Mouse (Mus musculus) urinary bladder, postnatal 4 days (tissue): ENCODE data around the gene Fga.

Experiments
- DNase-seq, 2 experiments: peaks; one replicate each; pipeline ENCODE4 v3.0.0; 2021 to 2022; ENCODE audit warnings: low spot score in 2 of 2

Gene Fga

DNA sequence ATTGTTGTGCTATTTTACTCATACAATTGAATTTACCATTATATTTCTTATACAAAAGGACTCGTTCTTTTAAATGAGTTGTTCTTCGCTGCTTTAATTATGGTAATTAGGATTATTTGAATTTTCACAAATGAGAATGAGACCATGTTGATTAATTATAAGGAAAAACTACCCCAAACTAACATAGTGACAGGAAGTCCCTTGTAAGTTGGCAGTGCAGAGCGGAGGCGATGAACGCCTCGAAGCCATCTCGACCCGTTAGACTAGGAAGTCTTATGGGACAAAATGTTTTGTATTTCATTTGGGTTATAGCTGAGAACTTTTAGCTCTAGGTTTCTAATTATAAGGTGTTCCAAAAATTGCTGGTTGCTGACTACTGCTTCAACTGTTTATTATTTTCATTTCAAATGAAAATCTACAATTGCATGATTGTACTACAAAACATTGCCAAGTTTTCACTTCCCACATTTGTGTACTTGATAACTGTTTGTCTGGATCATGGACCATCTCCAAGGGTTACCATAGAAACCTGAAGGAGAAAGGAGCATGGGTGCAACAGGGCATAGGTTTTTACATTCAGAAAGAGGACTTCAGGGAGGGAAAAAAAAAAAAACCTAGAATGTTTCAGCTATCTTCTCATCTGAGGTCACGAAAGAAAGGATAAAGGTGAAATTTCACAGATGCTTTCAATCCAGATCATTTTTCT is 1.8 kb downstream of the Fga start:
- DNase-seq = no peak

DNA sequence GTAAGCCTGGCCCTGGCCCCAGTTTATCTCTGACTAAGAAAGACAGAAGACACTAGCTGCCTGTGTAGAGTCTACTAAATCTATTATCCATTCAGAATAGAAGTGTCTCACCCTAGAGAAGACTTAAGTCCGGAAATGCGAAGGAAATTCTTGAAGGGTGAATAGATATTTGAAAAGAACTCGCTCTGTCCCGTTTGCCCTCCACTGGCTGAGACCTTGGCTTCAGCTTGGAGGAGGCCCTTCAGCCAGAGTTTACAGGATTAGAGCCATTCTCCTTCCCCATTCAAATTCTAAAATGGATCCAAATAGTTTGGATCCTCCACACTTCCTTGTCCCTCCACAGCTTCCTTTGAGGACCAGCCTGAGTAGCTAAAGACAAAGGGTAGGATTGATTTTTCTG is 4.5 kb downstream of the Fga start:
- DNase-seq = no peak

DNA sequence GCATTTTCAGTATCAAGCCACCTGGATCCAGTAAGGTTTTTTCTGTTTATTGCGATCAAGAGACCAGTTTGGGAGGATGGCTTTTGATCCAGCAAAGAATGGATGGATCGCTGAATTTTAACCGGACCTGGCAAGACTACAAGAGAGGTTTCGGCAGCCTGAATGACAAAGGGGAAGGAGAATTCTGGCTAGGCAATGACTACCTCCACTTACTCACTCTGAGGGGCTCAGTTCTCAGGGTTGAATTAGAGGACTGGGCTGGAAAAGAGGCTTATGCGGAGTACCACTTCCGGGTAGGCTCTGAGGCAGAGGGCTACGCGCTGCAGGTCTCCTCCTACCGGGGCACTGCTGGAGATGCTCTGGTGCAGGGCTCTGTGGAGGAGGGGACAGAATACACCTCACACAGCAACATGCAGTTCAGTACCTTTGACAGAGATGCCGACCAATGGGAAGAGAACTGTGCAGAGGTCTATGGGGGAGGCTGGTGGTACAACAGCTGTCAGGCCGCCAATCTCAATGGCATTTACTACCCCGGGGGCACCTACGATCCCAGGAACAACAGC is 7.0 kb downstream of the Fga start:
- DNase-seq = no peak

- no peak for DNase-seq
These were observed 7.9 kb downstream of the Fga start for GRCm38 (mm10) chr3:83033801-83034200.

DNA sequence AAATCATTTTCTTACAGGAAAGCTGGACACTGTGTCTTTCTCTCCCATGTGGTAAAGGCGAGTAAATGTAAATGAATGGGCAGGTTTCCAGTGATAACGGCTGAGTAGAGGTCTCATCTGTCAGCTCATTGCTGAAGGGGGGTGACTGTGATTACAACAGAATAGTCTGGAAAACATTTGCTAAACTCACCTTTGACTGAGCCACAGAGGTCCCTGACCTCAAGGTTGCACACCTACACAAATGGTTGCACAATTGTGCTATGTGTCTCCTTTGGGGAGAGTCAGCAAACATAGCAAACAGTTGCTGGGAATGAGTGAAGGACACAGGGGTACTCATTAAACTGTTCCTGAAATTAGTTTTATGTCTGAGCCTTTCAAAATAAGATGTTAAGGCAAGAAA is 13.0 kb downstream of the Fga start:
- DNase-seq = no peak

GRCm38 (mm10) chr3:83039666-83040065 is 13.8 kb downstream of the Fga start:
- no peak for DNase-seq

DNA sequence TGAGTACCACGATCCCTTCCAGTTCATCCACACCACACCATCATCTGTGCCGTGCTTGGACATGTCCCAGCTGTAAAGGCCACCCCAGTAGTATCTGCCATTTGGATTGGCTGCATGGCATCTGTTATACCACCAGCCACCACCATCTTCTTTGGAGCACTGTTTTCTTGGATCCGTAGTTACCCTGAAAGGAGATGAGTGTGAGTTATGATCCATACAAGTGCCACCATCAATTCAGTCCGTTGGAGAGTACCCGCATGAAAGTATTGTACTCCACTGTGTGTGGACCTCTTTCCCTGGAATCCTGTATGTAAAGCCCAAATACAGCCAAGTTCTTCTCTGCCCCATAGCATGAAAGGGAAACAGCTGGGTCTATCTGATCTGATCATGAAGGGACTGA is 16.6 kb downstream of the Fga start:
- DNase-seq = no peak

- no peak for DNase-seq
These were observed 20.8 kb downstream of the Fga start for GRCm38 (mm10) chr3:83046649-83047048.

- no peak for DNase-seq
These were observed 23.8 kb downstream of the Fga start, which contains the start of gene Fgb for GRCm38 (mm10) chr3:83049680-83050079. Gene Fgb, minus strand, starts transcription at chr3:83049863.

DNA sequence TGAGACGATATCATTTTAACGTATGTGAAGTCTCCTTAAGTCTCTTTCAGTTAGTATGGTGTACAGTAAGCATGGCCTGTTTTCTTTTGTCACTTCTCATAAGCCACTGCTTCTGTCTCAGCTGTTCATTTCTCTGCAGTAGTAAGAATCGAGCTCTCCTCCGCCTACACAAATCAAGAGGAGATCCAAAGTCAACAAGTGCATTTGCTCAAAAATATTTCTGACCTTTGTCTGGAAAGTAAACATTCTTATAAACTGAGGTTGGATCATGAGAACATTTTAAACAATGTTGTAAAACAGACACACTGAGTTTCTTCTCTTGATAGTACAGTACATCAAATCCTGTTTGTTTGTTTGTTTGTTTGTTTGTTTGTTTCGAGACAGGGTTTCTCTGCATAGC is 24.8 kb downstream of the Fga start:
- DNase-seq = no peak

GRCm38 (mm10) chr3:83052102-83052501 is 26.2 kb downstream of the Fga start:
- DNase-seq = no peak

DNA sequence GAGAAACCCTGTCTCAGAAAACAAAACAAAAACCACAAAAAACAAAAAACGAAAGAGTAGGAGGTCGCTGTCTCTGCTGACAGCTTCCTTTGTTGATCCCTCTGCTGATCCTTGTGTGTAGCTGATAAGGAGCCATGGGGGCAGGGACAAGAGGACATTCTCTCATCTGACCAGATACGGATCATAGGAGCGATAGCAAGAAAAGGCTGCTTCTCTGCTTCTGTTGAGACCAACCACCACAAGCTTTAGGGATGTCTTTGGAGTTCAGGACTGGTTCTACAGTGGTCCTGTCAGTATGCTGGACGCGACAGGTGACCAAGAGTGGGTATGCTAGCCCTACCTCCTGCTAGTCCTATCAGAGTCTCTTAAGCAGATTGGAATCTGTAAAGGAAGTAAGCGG is 27.2 kb downstream of the Fga start:
- DNase-seq = no peak

GRCm38 (mm10) chr3:83053758-83054157 is 27.9 kb downstream of the Fga start:
- no peak for DNase-seq

DNA sequence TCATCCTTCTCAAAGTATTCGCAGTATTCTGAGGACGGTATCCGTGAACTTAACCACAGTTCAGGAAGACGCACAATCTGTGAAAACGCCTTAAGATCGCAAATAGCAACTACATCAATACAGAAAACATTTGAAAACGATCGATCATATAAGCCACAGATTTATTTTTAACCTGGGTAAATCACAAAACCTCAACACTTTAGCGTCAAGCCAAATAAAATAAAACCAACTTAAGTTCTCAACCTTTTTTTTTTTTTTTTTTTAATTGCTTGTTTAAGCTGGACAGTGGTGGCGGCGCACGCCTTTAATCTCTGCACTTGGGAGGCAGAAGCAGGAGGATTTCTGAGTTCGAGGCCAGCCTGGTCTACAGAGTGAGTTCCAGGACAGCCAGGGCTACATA is 28.9 kb downstream of the Fga start:
- no peak for DNase-seq

- peak; percentile 98 to 100 for DNase-seq
These were observed 29.6 kb downstream of the Fga start, which contains the start of gene Plrg1 for GRCm38 (mm10) chr3:83055281-83056038. Gene Plrg1, plus strand, starts transcription at chr3:83055522.

DNA sequence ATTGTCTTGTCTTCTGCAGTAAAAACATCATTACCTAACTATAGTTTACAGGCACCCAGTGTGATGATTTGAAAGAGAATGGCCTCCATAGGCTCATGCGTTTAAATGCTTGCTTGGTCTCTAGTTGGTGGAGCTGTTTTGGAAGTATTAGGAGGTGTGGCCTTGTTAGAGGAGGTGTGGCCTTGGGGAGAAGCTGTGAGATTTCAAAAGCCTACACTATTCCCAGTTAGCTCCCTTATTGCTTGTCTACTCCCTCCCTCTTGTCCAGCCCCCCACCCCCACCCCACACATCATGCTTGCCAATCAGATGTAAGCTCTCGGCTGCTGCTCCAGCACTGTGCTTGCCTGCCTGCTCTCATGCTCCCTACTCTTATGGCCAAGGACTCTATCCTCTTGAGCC is 31.2 kb downstream of the Fga start:
- DNase-seq = no peak

DNA sequence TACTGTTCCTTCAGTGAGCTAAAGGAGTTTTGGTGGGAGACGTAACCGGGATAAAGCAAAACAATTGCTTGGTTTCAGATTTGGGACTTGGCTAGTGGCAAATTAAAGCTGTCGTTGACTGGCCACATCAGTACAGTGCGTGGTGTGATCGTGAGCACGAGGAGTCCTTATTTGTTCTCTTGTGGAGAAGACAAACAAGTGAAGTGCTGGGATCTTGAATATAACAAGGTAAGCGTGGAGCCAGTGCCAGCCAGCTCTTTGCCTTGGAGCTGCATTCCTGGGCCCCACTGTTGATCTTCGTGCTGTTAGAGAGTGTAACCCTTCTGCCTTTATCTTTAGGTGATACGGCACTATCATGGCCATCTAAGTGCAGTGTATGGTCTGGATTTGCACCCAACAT is 42.0 kb downstream of the Fga start:
- DNase-seq = peak in 1 of 2 experiments; percentile 26

- DNase-seq = peak in 1 of 2 experiments; percentile 52
These were observed 43.0 kb downstream of the Fga start for GRCm38 (mm10) chr3:83068869-83069268.

DNA sequence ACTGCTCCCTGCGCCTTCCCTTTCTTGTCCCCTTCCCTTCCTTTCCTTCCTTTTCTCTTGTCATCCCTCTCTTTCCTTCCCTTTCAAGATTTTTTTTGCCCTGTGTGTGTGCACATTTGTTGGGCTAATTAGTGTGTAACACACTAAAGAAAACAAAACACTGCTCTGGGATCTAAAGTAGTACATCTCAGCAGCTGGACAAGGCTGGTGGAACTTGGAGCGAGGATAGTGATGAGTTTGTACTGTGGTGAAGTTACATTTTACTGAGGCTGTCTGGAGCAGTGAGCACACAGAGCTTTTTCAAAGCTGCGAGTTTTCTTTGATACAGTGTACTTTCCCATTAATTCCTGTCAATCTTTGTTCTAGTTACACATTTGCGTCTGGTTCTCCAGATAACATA is 44.4 kb downstream of the Fga start:
- DNase-seq = no peak

DNA sequence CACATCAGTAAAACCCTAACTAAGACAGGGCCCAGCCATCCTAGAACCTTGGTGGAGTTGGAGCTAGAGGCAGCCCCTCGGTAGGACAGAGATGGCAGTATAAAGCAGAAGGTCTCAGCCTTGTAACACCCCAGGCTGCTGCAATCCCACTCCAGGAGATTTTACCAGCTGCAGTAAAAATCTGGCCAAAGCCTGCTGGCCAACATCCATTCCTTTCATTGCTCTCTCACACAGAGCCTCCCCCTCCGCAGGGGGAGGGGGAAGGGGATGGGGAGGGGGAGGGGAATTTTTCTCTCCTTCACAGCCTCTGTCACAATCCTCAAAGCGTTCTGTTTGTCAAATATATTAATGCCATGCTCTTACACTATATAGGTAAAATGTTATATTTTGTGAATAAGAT is 50.7 kb downstream of the Fga start:
- peak in 1 of 2 experiments; percentile 56 for DNase-seq

DNA sequence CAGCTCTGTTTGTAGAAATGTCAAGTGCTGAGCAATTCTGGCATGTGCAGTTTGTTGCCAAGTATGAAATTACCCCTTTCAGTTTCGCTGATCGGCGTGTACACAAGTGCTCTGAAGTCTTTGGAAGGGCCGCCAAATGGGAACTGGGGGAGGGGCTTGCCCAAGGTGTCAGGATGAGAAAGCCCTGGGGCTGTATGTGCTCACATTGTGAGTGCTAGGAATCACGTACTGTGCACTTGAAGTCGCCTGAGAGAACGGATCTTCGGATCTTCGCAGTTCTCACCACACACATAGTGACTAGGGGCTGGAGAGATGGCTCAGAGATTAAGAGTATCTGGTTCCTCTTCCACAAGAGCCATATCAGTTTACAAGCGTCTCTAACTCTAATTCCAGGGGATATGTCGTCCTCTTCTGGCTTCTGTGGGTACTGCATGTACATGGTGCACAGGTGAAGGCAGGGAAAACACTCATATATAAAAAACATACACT is 54.7 kb downstream of the Fga start:
- DNase-seq = peak in 1 of 2 experiments; percentile 63
